Mouse (Mus musculus) heart, embryonic 13.5 days (tissue): ENCODE data around the gene Ahnak. TPM values are rescaled to one million over a fixed set of nuclear protein-coding genes. Genes with fewer than 3 reads are reported as not detected.
A peak's percentile ranks its signal among the peaks of the same experiment; 100 is the strongest.

Source experiments
- ATAC-seq: fragments of 200-750 bp; cut with Nextera tagmentation; 2 replicates; pipeline ENCODE4 v1.8.0; 2017; ENCODE audit warnings: moderate TSS enrichment; ENCODE audit not compliant: insufficient number of reproducible peaks, low FRiP score, low TSS enrichment; ENCODE audit errors: extremely low read depth
- H3K27ac ChIP-seq: fragments of 300-500 bp; sonication (generic); replicated peaks from 2 replicates; pipeline ENCODE4 v1.5.1; 2015; ENCODE audit warnings: moderate library complexity, mild to moderate bottlenecking, inconsistent platforms
- H3K27me3 ChIP-seq: fragments of 300-500 bp; sonication (generic); replicated peaks from 2 replicates; pipeline ENCODE4 v1.6.1; 2015; ENCODE audit warnings: mild to moderate bottlenecking, inconsistent platforms
- H3K36me3 ChIP-seq: fragments of 300-500 bp; sonication (generic); 2 replicates; pipeline ENCODE4 v1.6.1; 2015; ENCODE audit warnings: mild to moderate bottlenecking, inconsistent platforms
- H3K4me1 ChIP-seq: fragments of 300-500 bp; sonication (generic); 2 replicates; pipeline ENCODE4 v1.6.1; 2015; ENCODE audit warnings: inconsistent platforms
- H3K4me2 ChIP-seq: fragments of 300-500 bp; sonication (generic); 2 replicates; pipeline ENCODE4 v1.6.1; 2015; ENCODE audit warnings: inconsistent platforms, mild to moderate bottlenecking, moderate library complexity
- H3K4me3 ChIP-seq: fragments of 300-500 bp; sonication (generic); 2 replicates; pipeline ENCODE4 v1.5.1; 2015; ENCODE audit warnings: moderate library complexity, mild to moderate bottlenecking, inconsistent platforms
- H3K9ac ChIP-seq: fragments of 300-500 bp; sonication (generic); 2 replicates; pipeline ENCODE4 v1.6.1; 2015; ENCODE audit warnings: inconsistent platforms, mild to moderate bottlenecking, moderate library complexity
- H3K9me3 ChIP-seq: fragments of 300-500 bp; sonication (generic); 2 replicates; pipeline ENCODE4 v1.6.1; 2016; ENCODE audit warnings: inconsistent platforms
- WGBS: fragments of 180-500 bp; shearing (Covaris S2); methylation state at CpG from one replicate; pipeline ENCODE4 v1.1.7; 2015; ENCODE audit warnings: mixed read lengths; 5-methylcytosine and 5-hydroxymethylcytosine counted together
- polyA plus RNA-seq: library from polyadenylated mRNA; unstranded; fragments of >200 nt; fragmentation: Nextera tagmentation; extraction: Ambion mirVana; gene quantifications from 2 replicates; pipeline ENCODE4 v1.2.1, GENCODE M21; 2015

Ahnak gene
- polyA plus RNA-seq, 1 experiment from 2014 or later, result 22.8 TPM

DNA sequence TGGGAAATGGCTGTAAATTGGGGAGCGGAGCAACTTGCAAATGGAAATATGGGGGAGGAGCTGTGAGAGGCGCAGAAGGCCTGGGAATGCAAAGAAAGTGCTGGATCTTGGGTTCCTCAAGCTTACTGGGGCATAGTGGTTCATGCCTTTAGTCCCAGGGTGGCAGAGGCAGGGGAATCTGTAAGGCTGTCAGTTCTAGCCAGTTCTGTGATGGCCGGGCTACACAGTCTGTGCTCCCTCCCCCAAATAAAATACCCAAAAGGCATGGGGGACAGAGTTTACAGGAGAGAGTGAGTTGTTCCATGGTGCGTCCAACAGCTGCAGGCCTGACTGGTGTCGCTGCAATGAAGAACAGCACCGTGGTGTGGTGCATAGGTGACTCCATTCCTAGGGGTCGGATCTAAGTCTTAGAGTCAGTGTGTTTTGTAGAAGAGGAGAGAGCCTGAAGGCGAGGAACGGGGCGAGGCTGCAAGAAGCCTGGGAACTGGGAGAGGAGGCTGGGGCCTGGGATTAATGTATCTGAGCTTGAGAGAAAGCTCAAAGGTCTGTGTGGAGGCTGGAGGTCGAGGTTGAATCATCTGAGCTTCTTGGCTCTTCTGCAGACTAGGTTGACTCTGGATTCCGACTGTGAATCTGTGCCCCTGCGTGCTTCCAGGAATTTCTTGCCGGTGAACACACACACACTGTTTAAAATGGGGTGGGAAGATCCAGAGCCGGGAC, 578 bp upstream of the Ahnak start:
- Histone ChIP-seq H3K4me2 (peak overlapping the region; percentile 71), H3K27me3 (no peaks in the 10 kb centered on the region), H3K9me3 (no peaks in the 10 kb centered on the region), H3K36me3 (no peaks in the 10 kb centered on the region), H3K27ac (peak overlapping the region; percentile 93), H3K9ac (peak overlapping the region; percentile 90), H3K4me1 (peaks cover 85% of the 10 kb centered on the region), H3K4me3 (peak overlapping the region; percentile 71)
- no peak for ATAC-seq
- 22% methylated on average over 15 of the region's 15 CpGs for WGBS

DNA sequence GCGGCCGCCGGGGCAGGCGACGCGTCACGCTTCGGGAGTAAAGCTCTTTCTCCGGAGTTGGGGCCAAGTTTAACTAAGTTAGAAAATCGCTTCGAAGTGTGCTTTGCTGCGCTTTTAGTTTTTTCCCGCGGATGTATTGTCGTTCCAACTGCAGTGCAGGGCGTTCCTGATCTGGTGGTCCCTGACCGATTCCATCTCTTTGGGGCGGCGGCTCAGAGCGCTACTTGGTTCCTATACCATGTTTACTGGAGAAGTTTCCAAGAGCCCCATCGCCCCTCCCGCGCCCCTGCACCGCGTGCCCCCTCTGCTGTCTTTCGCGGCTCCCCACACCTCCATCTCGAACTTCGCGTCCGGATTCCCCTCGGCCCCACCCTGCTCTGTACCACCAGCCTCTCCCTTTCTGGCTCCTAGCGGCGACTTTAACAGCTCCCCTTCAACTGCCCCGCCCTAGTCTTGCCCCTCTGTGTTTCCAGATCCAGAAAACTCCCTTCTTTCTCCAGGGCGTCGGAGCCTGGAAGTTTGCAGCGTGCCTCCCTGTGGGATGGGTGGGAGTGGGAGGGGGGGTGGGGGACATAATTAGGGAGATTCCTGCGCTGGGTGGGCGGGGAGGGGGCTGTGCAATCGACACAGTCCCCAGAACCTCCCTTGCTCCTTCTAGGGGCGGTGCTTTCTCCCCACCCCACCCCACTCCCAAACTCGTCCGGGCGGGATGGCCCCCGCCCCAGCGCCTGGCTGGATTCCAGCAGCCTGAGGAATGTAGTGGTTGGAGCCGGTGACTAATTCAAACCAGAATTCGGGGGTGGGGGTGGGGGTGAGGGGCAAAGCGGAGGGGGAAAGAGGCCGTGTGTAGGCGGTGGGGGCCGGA, 715 bp downstream of the Ahnak start:
- Histone ChIP-seq H3K4me3 (peak overlapping the region; percentile 71), H3K36me3 (no peaks in the 10 kb centered on the region), H3K27ac (peak overlapping the region; percentile 93), H3K4me1 (peaks cover 85% of the 10 kb centered on the region), H3K4me2 (peak overlapping the region; percentile 71), H3K9me3 (no peaks in the 10 kb centered on the region), H3K9ac (peak overlapping the region; percentile 90), H3K27me3 (no peaks in the 10 kb centered on the region)
- 1% methylated on average over 52 of the region's 53 CpGs for WGBS
- ATAC-seq, result peak; percentile 72

DNA sequence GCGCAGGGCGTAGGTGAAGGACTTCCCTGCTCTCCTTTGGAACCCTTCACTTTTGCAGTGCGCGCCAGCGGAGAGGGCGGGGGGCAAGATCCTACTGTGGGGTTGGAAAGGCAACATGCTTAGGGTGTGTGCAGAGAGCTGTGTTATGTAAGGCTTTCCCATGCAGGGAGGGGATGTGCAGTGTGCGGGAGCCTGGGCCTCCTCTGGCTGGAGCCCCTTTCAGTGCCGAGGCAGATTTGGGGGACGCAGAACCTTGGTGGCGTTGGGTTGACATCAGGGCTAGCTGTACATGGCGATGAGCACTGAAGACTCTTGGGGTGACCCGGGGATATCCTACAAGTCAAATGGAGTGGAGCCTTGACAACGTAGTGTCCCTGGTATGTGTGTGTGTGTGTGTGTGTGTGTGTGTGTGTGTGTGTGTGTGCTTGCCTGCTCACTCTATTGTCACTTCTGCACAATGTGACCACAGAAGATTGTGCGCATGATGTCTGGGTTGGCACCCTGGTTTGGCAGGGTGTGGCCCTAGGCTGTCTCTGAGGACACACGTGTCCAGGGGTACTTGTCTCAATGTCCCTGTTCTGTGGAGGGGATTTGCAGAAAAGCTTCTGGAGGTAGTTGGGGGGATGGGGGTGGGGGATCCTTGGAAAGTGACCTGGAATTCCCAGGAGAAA, 1.5 kb downstream of the Ahnak start:
- Histone ChIP-seq H3K36me3 (no peaks in the 10 kb centered on the region), H3K4me2 (peak overlapping the region; percentile 71), H3K4me3 (peak overlapping the region; percentile 71), H3K27me3 (no peaks in the 10 kb centered on the region), H3K27ac (peak overlapping the region; percentile 93), H3K9ac (peak overlapping the region; percentile 90), H3K4me1 (peaks cover 85% of the 10 kb centered on the region), H3K9me3 (no peaks in the 10 kb centered on the region)
- peak; percentile 49 for ATAC-seq
- 9% methylated on average over 15 of the region's 15 CpGs for WGBS

DNA sequence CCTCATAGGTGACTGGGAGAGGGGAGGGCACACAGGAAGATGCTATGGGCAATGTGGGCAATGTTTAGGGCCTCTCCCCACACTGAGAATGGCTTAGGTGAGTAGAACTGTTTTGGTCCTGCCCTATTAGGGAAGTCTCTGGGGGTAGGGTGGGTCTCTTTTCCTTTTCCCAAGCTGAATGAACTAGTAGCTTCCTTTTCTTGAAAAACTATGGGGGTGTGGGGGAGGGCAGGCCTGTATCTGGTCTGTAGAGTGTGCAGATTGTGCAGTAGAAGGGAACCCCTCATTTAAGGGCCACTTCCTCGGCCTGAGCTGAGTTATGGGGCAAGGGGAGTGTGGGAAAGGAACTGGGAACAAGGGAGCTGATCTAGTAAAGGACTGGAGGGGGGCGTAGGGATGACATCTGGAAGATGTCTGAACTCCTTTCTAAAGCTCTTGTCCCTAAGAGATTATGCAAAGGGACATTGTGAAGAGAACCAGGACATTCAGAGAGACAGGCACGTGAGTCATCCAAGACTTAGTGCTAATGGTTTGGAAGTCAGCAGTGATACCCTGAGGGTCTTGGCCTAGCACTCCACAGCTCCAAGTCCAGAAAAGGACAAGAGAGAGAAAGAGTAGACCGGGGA, 2.3 kb downstream of the Ahnak start:
- ATAC-seq, result no peak
- Histone ChIP-seq H3K4me3 (peak overlapping the region; percentile 71), H3K4me1 (peaks cover 84% of the 10 kb centered on the region), H3K27me3 (no peaks in the 10 kb centered on the region), H3K27ac (peak overlapping the region; percentile 93), H3K4me2 (peak overlapping the region; percentile 71), H3K9ac (peak overlapping the region; percentile 90), H3K36me3 (no peaks in the 10 kb centered on the region), H3K9me3 (no peaks in the 10 kb centered on the region)
- WGBS, result 43% methylated on average over 4 of the region's 4 CpGs

DNA sequence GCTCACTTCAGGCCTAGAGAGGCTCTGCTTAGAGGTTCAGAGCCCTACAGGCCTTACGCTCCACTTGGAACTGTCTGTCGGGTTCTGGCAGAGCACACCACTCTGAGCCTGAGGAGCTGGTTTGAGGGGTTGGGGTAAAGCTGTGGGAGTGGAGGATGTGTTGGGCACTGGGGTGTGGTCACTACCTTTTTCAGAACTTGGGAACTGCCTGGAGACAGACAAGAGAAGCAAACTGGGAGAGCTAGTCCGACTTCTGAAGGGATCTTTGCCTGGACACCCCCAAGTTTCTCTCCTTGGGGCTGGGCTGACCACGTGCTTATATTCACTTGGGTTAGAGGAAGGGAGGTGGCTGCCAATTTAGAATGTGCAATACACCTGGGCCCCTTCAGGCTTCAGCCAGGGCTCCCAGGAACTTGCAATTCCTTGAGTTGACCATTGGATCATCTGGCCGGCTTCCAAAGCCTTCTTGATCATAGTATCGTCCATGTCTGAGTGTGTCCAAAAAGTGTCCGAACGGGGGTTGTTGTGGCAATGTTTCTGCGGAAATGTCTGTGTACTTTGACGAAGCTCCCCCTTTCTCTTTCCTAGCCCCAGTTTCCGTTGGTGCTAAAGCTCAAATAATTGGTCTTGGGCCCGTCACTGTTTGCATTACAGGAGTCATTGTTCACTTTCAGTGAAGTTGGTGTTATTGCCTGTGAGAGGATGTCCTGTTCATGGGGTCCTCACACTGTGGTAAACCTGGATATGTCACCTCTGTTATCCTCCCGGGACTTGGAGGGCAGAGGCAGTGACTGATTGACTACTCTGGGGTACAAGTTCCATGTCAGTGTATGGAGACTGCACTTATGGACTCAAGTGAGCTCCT, 3.0 kb downstream of the Ahnak start:
- no peaks in the 10 kb centered on the region for H3K36me3 ChIP-seq
- H3K9ac ChIP-seq, result peak overlapping the region; percentile 90
- no peaks in the 10 kb centered on the region for H3K9me3 ChIP-seq
- 61% methylated on average over 13 of the region's 13 CpGs for whole genome bisulfite sequencing
- no peaks in the 10 kb centered on the region for H3K27me3 ChIP-seq
- H3K4me2 ChIP-seq, result peak overlapping the region; percentile 71
- no peak for ATAC-seq
- peak overlapping the region; percentile 93 for H3K27ac ChIP-seq
- H3K4me1 ChIP-seq, result peaks cover 85% of the 10 kb centered on the region
- peak overlapping the region; percentile 71 for H3K4me3 ChIP-seq

DNA sequence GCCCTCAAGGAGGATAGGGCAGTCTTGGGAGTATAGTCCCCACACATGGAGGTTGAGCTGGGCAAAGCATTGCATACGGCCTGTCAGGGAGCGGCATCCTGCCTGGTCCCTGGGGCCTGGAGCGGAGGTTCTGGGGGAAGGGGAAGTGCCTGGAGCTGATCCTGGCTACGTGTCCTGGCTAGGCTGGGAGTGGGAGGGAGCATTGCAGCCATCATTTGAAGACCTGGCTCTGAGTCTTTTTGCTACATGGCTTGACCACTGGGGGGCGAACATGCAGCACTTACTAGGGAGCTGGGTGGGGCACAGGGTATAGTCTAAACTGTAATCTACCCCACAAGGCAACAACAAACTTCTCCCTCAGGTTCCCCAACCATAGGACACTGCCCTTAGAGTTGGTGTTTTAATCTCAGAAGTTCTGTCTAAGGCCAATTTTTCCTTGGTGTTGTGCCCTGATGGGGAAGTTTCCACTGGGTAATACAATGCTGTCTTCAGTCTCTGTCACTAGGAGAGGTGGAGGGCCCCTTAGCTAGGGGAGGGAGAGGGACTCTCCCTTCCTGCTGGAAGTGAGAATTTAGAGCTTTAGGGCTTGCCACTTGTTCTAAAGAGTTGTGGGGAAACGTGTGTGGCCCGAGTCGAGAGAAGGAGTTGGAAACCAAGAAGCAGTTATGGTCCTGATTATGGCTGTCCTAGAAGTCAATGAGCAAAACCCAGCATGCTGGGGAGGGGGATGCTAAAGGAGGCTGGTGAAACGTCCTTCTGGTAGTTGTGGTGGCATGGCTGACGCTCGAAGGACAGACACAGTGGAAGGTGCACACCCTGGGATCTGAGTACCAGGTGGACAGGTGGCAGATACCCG, 3.9 kb downstream of the Ahnak start:
- Histone ChIP-seq H3K9ac (peak overlapping the region; percentile 90), H3K4me1 (peaks cover 86% of the 10 kb centered on the region), H3K27ac (peak overlapping the region; percentile 93), H3K27me3 (no peaks in the 10 kb centered on the region), H3K36me3 (no peaks in the 10 kb centered on the region), H3K4me3 (peak overlapping the region; percentile 71), H3K9me3 (no peaks in the 10 kb centered on the region), H3K4me2 (peak overlapping the region; percentile 71)
- WGBS, result 30% methylated on average over 12 of the region's 12 CpGs
- no peak for ATAC-seq

DNA sequence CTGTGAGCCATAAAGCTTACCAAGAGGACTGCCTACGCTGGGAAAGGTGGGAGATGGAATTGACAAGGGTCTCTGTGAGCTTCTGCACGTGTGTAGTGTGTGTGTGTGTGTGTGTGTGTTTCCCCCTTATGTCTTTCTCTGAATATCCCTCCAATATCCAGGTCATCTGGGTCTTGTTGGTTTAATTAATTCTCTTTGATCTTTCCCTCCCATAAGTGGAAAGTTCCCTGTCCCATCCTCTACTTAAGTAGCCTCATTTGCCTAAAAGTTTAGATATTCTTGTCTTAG, 4.5 kb downstream of the Ahnak start:
- Histone ChIP-seq H3K4me2 (peak overlapping the region; percentile 71; the same call in 1 of the 2 replicates), H3K27me3 (no peaks in the 10 kb centered on the region), H3K9me3 (no peaks in the 10 kb centered on the region), H3K9ac (peak overlapping the region; percentile 90), H3K4me1 (peaks cover 86% of the 10 kb centered on the region), H3K36me3 (no peaks in the 10 kb centered on the region), H3K27ac (peak overlapping the region; percentile 93; the same call in 1 of the 2 replicates), H3K4me3 (no peak overlapping the region)
- 59% methylated on average over 2 of the region's 2 CpGs for WGBS
- ATAC-seq, result no peak

DNA sequence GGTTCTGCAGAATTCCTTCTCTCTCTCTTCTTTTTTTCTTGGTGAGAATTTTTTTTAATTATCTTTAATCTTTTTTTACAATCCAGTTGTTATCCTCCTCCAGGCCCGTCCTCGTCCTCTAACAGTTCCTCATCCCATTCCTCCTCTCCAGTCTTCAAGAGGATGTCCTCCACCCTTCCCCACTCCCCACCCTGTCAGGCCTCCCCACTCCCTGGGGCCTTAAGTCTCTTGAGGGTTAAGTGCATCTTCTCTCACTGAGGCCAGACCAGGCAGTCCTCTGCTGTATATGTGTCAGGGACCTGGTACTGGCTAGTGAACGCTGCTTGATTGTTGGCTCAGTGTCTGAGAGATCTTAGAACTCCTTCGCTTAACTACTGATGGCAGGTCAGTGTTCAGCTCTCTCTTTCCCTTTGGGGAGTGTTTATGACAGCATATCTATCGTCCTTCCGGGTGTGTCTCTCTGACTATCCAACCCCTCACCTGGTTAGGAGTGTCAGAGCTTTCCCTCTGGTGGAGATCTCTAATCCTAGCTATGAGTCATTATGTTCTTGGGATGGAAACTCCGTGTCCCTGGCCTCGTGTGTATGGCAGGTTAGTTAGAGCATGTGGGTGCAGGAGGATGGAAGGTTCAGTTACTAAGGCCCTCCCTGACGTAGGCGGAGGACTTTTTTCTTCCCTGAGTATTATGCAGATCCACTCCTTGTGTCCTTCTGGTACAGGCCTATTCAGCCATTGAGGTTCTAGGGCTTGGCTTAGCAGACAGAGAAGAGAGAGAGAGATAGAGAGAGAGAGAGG, 5.9 kb downstream of the Ahnak start:
- no peaks in the 10 kb centered on the region for H3K9me3 ChIP-seq
- peaks cover 89% of the 10 kb centered on the region for H3K4me1 ChIP-seq
- ATAC-seq, result no peak
- peaks cover 11% of the 10 kb centered on the region for H3K36me3 ChIP-seq
- H3K4me3 ChIP-seq, result no peak overlapping the region
- 62% methylated on average over 10 of the region's 10 CpGs for WGBS
- H3K27ac ChIP-seq, result no peak overlapping the region
- peak overlapping the region; percentile 38; the same call in 1 of the 2 replicates for H3K9ac ChIP-seq
- no peaks in the 10 kb centered on the region for H3K27me3 ChIP-seq
- no peak overlapping the region for H3K4me2 ChIP-seq

DNA sequence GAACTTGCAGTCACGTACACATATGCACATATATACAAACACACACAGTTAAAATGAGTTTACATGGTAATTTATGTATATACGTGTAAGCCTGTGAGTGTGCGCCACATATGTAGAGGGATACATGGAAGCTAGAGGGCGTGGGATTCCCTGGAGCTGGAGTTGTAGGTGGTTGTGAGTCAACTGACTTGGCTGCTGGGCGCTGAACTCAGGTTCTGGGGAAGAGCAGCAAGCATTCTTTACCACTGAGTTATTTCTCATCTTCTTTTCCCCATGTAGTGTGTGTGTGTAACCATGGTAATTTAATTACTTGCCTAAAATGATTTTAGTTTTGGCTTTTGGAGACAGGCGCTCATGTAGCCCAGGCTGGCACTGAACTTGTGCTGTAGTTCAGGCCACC, 7.5 kb downstream of the Ahnak start:
- Histone ChIP-seq H3K36me3 (peaks cover 27% of the 10 kb centered on the region), H3K27ac (peak overlapping the region; percentile 78; the same call in 1 of the 2 replicates), H3K4me3 (no peak overlapping the region), H3K4me1 (peaks cover 76% of the 10 kb centered on the region), H3K4me2 (no peak overlapping the region), H3K27me3 (no peaks in the 10 kb centered on the region), H3K9ac (no peak overlapping the region), H3K9me3 (no peaks in the 10 kb centered on the region)
- no peak for ATAC-seq
- WGBS, result 91% methylated on average over 6 of the region's 6 CpGs
